Mouse (Mus musculus) cerebellum, adult 2 months (tissue): ENCODE measurements around the gene Fam222a. TPM values are rescaled to one million over a fixed set of nuclear protein-coding genes. Genes with fewer than 3 reads are reported as not detected.

Experiments
- DNase-seq, 2 experiments: peaks; one replicate each; pipeline ENCODE4 v3.0.0; 2021
- H3K27ac ChIP-seq: fragments of 200-500 bp; 2 replicates; pipeline ENCODE4 v1.5.1; 2012; ENCODE audit warnings: low read length, control low read depth, inconsistent platforms; ENCODE audit not compliant: insufficient read depth
- H3K27me3 ChIP-seq: fragments of 200-500 bp; 2 replicates; pipeline ENCODE4 v1.6.1; 2012; ENCODE audit warnings: inconsistent platforms, mild to moderate bottlenecking, low read length, moderate library complexity; ENCODE audit not compliant: control insufficient read depth, insufficient read depth
- H3K4me1 ChIP-seq: fragments of 200-500 bp; 2 replicates; pipeline ENCODE4 v1.6.1; 2011; ENCODE audit warnings: low read length; ENCODE audit not compliant: control insufficient read depth, insufficient read depth
- H3K4me3 ChIP-seq: fragments of 200-500 bp; replicated peaks from 2 replicates; pipeline ENCODE3; 2011; ENCODE audit warnings: mild to moderate bottlenecking, low read depth, low read length, control low read depth; ENCODE audit not compliant: insufficient read depth
- CTCF ChIP-seq: fragments of 200-500 bp; IDR thresholded peaks from 2 replicates; pipeline ENCODE4 v1.5.1; 2011; ENCODE audit warnings: low read depth, mild to moderate bottlenecking, control low read depth, low read length, moderate library complexity, borderline replicate concordance; ENCODE audit not compliant: insufficient read depth
- POLR2A ChIP-seq: fragments of 200-500 bp; IDR thresholded peaks from 2 replicates; pipeline ENCODE4 v1.6.1; 2011; ENCODE audit warnings: low read length, control low read depth, borderline replicate concordance; ENCODE audit not compliant: insufficient read depth
- WGBS: fragments of 180-500 bp; shearing (Covaris S2); methylation state at CpG from one replicate; pipeline ENCODE4 v1.1.7; 2018; 5-methylcytosine and 5-hydroxymethylcytosine counted together
- polyA plus RNA-seq: library from polyadenylated mRNA; depleted of rRNA; stranded (reverse); fragments of >200 nt; gene quantifications from 2 replicates; pipeline ENCODE4 v1.2.3, GENCODE M21; 2012

The Fam222a gene
- polyA plus RNA-seq, 1 experiment = 18.7 TPM

GRCm38 (mm10) chr5:114579714-114580357 is 12.0 kb downstream of the Fam222a start:
- TF ChIP-seq CTCF (no peak), POLR2A (no peak)
- no peak overlapping the region for H3K27ac ChIP-seq
- peak in 1 of 2 experiments; percentile 50 for DNase-seq
- H3K4me1 ChIP-seq = peaks cover 23% of the 10 kb centered on the region
- no peak overlapping the region for H3K4me3 ChIP-seq
- no peaks in the 10 kb centered on the region for H3K27me3 ChIP-seq
- 67% methylated on average over 8 of the region's 8 CpGs for WGBS

GRCm38 (mm10) chr5:114581486-114581885 is 13.7 kb downstream of the Fam222a start:
- H3K4me1 ChIP-seq = peaks cover 7% of the 10 kb centered on the region
- no peaks in the 10 kb centered on the region for H3K27me3 ChIP-seq
- 47% methylated on average over 12 of the region's 12 CpGs for WGBS
- H3K4me3 ChIP-seq = no peak overlapping the region
- TF ChIP-seq POLR2A (no peak), CTCF (no peak)
- H3K27ac ChIP-seq = no peak overlapping the region
- no peak for DNase-seq

- Histone ChIP-seq H3K4me3 (no peak overlapping the region), H3K27me3 (no peaks in the 10 kb centered on the region), H3K4me1 (no peaks in the 10 kb centered on the region), H3K27ac (no peak overlapping the region)
- TF ChIP-seq CTCF = no peak
- TF ChIP-seq POLR2A = no peak
- DNase-seq = no peak
- 85% methylated on average over 3 of the region's 3 CpGs for WGBS
These were observed 15.2 kb downstream of the Fam222a start for GRCm38 (mm10) chr5:114583046-114583445.

GRCm38 (mm10) chr5:114583490-114584175 is 15.8 kb downstream of the Fam222a start:
- no peak for DNase-seq
- WGBS = 86% methylated on average over 12 of the region's 12 CpGs
- H3K27ac ChIP-seq = no peak overlapping the region
- H3K4me1 ChIP-seq = no peaks in the 10 kb centered on the region
- TF ChIP-seq POLR2A = no peak
- no peak for TF ChIP-seq CTCF
- H3K4me3 ChIP-seq = no peak overlapping the region
- H3K27me3 ChIP-seq = no peaks in the 10 kb centered on the region

- WGBS = 55% methylated on average over 14 of the region's 14 CpGs
- peaks cover 2% of the 10 kb centered on the region for H3K4me1 ChIP-seq
- no peak for DNase-seq
- H3K4me3 ChIP-seq = no peak overlapping the region
- TF ChIP-seq POLR2A (no peak), CTCF (no peak)
- H3K27ac ChIP-seq = no peak overlapping the region
- no peaks in the 10 kb centered on the region for H3K27me3 ChIP-seq
These were observed 16.7 kb downstream of the Fam222a start for GRCm38 (mm10) chr5:114584293-114585104.

- Histone ChIP-seq H3K4me3 (no peak overlapping the region), H3K4me1 (peaks cover 14% of the 10 kb centered on the region), H3K27ac (no peak overlapping the region), H3K27me3 (no peaks in the 10 kb centered on the region)
- TF ChIP-seq POLR2A (no peak), CTCF (no peak)
- WGBS = 45% methylated on average over 5 of the region's 5 CpGs
- no peak for DNase-seq
These were observed 17.9 kb downstream of the Fam222a start for GRCm38 (mm10) chr5:114585682-114586081.

- 69% methylated on average over 9 of the region's 9 CpGs for WGBS
- no peaks in the 10 kb centered on the region for H3K27me3 ChIP-seq
- peaks cover 25% of the 10 kb centered on the region for H3K4me1 ChIP-seq
- TF ChIP-seq POLR2A = no peak
- TF ChIP-seq CTCF = no peak
- DNase-seq = no peak
- H3K27ac ChIP-seq = no peak overlapping the region
- no peak overlapping the region for H3K4me3 ChIP-seq
These were observed 20.1 kb downstream of the Fam222a start for GRCm38 (mm10) chr5:114587908-114588307.
